Mouse (Mus musculus) spleen, adult 2 months (tissue): ENCODE measurements around the gene Olfr749. TPM values are rescaled to one million over a fixed set of nuclear protein-coding genes. Genes with fewer than 3 reads are reported as not detected.
"Not testable (repeated sequence)": the region's sequence is repeated elsewhere in the genome, so short reads cannot be mapped to it uniquely, and the experiment has no call there.

ENCODE experiments used
- DNase-seq, 2 experiments: peaks; one replicate each; pipeline versions ENCODE4 v3.0.0 to v3.0.0-alpha.2; 2012 to 2021; ENCODE audit warnings: low spot score in 2 of 2, low read depth in 1 of 2
- H3K27ac ChIP-seq: fragments of 200-500 bp; 2 replicates; pipeline ENCODE4 v1.5.1; 2012; ENCODE audit warnings: low read length, inconsistent platforms; ENCODE audit not compliant: insufficient read depth
- H3K27me3 ChIP-seq: fragments of 200-500 bp; 2 replicates; pipeline ENCODE4 v1.6.1; 2012; ENCODE audit warnings: mild to moderate bottlenecking, moderate library complexity, low read length, inconsistent platforms; ENCODE audit not compliant: control insufficient read depth, insufficient read depth
- H3K36me3 ChIP-seq: fragments of 200-500 bp; 2 replicates; pipeline ENCODE4 v1.6.1; 2012; ENCODE audit warnings: mild to moderate bottlenecking, low read length, inconsistent platforms; ENCODE audit not compliant: control insufficient read depth, insufficient read depth
- H3K4me1 ChIP-seq: fragments of 200-500 bp; 2 replicates; pipeline ENCODE4 v1.6.1; 2011; ENCODE audit warnings: inconsistent platforms; ENCODE audit not compliant: control insufficient read depth, insufficient read depth, insufficient read length
- H3K4me3 ChIP-seq: fragments of 200-500 bp; 2 replicates; pipeline ENCODE4 v1.5.1; 2011; ENCODE audit warnings: mild to moderate bottlenecking, inconsistent platforms; ENCODE audit not compliant: insufficient read depth, insufficient read length; ENCODE audit errors: extremely low read depth
- CTCF ChIP-seq: fragments of 200-500 bp; IDR thresholded peaks from 2 replicates; pipeline ENCODE4 v1.5.1; 2011; ENCODE audit warnings: mild to moderate bottlenecking, inconsistent platforms; ENCODE audit not compliant: insufficient read depth, insufficient read length, insufficient replicate concordance; ENCODE audit errors: extremely low read depth
- POLR2A ChIP-seq: fragments of 200-500 bp; IDR thresholded peaks from 2 replicates; pipeline ENCODE4 v1.6.1; 2011; ENCODE audit warnings: low read depth, low read length, inconsistent platforms
- WGBS: fragments of 180-500 bp; shearing (Covaris S2); methylation state at CpG from one replicate; pipeline ENCODE4 v1.1.7; 2018; 5-methylcytosine and 5-hydroxymethylcytosine counted together
- polyA plus RNA-seq: library from polyadenylated mRNA; depleted of rRNA; stranded (reverse); fragments of >200 nt; gene quantifications from 2 replicates; pipeline ENCODE4 v1.2.3, GENCODE M21; 2012; rRNA removed

Olfr749 gene
- polyA plus RNA-seq, 1 experiment: not detected

DNA sequence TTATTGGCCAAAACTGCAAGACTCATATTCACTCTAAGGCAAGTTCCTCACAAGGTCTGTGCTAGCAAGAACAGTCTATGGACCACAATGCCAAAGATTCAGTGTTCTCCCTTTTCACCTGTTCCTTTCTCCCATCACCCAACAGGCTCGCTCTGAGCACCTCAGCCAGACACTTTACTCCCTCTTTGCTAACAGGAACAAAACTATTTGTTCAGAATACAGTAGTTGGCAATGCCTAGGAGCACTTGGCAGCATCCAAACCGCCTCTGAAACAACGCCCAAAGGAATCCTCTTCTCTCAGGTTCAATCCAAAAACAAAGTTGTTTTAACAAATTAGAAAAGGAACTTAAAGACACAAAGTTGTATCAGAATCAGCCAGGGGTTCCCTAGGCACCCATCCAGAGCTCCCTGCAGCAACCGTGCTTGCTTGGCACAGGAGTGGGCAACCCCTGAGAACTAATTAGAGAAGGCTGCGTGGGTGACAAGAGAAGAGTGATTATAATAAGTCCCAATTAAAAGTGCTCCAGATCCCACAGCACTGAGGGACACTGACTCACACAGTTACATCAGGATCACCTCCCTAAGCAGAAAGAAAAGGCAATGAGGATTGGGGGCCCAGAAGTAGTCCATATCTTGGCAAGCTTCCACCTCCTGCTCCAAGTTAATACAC, 13.7 kb upstream of the Olfr749 start:
- Histone ChIP-seq H3K27ac (no peak overlapping the region), H3K4me3 (no peak overlapping the region), H3K36me3 (no peaks in the 10 kb centered on the region), H3K4me1 (no peaks in the 10 kb centered on the region), H3K27me3 (no peaks in the 10 kb centered on the region)
- no peak for DNase-seq
- no peak for TF ChIP-seq POLR2A
- no peak for TF ChIP-seq CTCF
- 84% methylated on average over 5 of the region's 5 CpGs for WGBS

DNA sequence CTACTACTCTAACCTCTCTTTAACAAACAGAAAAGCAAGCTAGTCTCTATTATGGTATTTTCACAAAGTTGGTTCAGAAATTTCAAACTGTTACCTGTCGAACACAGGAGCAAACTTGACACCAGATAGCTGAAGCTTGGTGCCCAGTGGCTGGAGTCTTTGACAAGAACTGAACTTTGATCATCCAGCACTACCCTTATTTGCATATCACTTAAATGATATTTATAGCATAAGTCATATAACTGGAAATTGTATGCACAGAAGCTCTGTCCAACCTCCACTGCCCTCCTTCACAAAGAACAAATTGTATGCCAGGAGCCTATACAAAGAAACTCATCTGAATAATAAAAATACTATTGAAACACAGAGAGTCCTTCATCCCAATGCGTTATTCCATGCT, 3.3 kb downstream of the Olfr749 start:
- 90% methylated on average over 2 of the region's 2 CpGs for WGBS
- TF ChIP-seq CTCF (no peak), POLR2A (no peak)
- no peaks in the 10 kb centered on the region for H3K36me3 ChIP-seq
- no peak overlapping the region for H3K4me3 ChIP-seq
- H3K27me3 ChIP-seq: no peaks in the 10 kb centered on the region
- H3K4me1 ChIP-seq: no peaks in the 10 kb centered on the region
- no peak for DNase-seq
- H3K27ac ChIP-seq: no peak overlapping the region

DNA sequence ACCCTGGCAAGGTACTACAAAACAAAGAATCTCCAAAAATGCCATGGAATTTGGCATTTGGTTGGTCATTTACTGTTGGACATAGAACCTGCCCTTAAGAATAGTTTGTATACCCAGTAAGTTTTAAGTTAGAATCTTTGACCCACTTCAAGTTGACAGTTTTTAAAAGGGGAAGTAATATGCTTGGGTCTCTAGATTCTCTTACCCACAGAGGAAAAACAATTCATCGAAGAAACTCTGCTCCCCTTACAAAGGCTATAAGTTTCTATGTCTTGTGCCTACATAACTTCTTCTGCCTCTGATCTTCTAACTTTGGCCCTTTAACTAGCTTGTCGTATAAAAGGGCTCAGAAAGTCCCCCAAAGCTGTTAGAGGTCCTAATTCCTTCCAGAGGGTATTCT, 4.6 kb downstream of the Olfr749 start:
- 12% methylated on average over 2 of the region's 2 CpGs for WGBS

DNA sequence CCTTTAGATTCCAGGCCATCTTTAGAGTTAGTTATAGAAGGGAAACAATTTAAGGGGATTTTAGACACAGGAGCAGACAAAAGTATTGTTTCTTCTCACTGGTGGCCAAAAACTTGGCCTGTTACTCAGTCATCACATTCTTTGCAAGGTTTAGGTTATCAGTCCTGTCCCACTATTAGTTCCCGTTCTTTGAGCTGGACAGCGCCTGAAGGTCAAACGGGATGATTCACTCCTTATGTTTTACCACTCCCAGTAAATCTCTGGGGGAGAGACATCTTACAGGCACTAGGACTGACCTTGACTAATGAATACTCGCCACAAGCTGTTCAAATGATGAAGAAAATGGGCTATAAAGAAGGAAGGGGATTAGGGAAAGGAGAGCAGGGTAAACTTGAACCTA, 22.5 kb downstream of the Olfr749 start:
- DNase-seq, H3K4me1 ChIP-seq: not testable (repeated sequence)
- 93% methylated on average over 3 of the region's 4 CpGs for WGBS

More for the DNA sequence above, 4.6 kb downstream of the Olfr749 start:
- Histone ChIP-seq H3K36me3 (no peaks in the 10 kb centered on the region), H3K27ac (no peak overlapping the region), H3K4me1 (no peaks in the 10 kb centered on the region), H3K27me3 (no peaks in the 10 kb centered on the region), H3K4me3 (no peak overlapping the region)
- TF ChIP-seq CTCF: no peak
- TF ChIP-seq POLR2A: no peak
- no peak for DNase-seq

DNA sequence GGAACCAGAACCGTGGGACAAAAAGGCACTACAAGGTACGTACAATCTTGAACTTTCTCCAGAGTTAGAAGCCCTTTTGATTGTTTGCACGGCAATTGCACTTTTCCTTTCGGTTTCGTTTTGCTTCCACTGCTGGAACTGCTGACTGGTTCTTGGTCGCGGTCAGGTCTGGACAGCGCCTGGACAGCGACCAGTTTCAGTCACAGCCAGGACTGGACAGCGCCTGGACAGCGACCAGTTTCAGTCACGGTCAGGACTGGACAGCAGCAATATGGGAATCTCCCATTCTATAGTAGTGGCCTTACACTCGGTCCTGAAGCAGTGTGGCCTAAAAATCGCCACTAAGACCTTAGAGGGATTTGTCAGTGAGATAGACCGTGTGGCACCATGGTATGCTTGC, 25.0 kb downstream of the Olfr749 start:
- H3K27me3 ChIP-seq, H3K4me3 ChIP-seq, H3K36me3 ChIP-seq: not testable (repeated sequence)

More for the DNA sequence above, 22.5 kb downstream of the Olfr749 start:
- not testable (repeated sequence) for H3K36me3 ChIP-seq, H3K27me3 ChIP-seq, H3K4me3 ChIP-seq, H3K27ac ChIP-seq

DNA sequence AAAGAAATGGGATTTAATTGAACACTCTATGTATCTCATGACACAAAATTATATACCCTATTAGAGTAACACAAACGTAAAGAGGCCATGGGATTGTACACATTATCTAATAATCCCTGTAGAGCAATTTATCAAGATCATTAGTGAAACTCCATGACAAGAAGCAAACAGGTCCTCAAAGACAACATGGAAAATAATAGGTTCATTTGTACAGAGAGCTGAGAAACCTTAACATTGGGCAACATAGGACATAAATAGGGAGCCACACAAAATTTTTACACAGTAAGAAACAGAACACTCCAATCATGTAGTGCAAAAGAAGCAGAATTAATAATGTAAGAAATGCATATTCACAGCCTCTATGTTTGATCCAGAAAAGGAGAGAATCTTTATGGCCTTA, 37.8 kb downstream of the Olfr749 start, which contains the start of gene Olfr748:
TSS of gene Olfr748 (plus strand) at position 301 of the 400 bp plus-strand sequence.
- Histone ChIP-seq H3K27me3 (no peaks in the 10 kb centered on the region), H3K27ac (no peak within 1 kb of the TSS), H3K36me3 (no peaks in the 10 kb centered on the region), H3K4me3 (no peak within 1 kb of the TSS), H3K4me1 (no peaks in the 10 kb centered on the region)
- no peak for TF ChIP-seq POLR2A
- TF ChIP-seq CTCF: no peak
- DNase-seq: no peak
- 77% methylated on average over 1 of the region's 1 CpGs for WGBS

More for the DNA sequence above, 25.0 kb downstream of the Olfr749 start:
- 87% methylated on average over 15 of the region's 15 CpGs for WGBS
- H3K27ac ChIP-seq, H3K4me1 ChIP-seq, DNase-seq: not testable (repeated sequence)

DNA sequence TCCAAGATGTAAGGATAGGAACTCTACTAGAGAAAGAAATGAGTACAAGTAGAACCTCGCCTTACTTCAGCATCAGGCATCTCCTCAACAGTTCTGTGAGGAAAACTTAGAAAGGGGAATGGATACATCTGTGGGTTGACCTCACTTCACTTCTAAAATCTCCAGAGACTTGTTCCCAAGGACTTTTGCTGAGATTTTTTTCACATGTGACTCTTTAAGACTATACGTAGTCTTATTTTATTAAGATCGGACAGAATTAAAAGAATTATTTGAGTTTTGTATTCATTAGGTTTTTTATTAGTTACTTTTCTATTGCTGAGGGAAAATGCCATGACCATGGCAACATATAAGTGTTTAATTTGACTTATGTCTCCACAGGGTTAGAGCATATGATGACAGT, 51.8 kb downstream of the Olfr749 start, which contains the start of gene Olfr747:
TSS of gene Olfr747 (minus strand) at position 101 of the 400 bp plus-strand sequence.
- no peaks in the 10 kb centered on the region for H3K36me3 ChIP-seq
- H3K27me3 ChIP-seq: no peaks in the 10 kb centered on the region
- H3K4me1 ChIP-seq: no peaks in the 10 kb centered on the region
- no peak within 1 kb of the TSS for H3K27ac ChIP-seq
- 91% methylated on average over 3 of the region's 3 CpGs for WGBS
- no peak within 1 kb of the TSS for H3K4me3 ChIP-seq
- TF ChIP-seq POLR2A (no peak), CTCF (no peak)
- DNase-seq: no peak

Other genes with a start within 250 kb of the Olfr749 start
- gene Olfr742, start 241.5 kb downstream of the Olfr749 start, polyA plus RNA-seq: not detected in 2 replicates
- not detected in 2 replicates for gene Olfr743, start 223.3 kb downstream of the Olfr749 start, polyA plus RNA-seq
- not detected in 2 replicates for gene Olfr744, start 130.2 kb downstream of the Olfr749 start, polyA plus RNA-seq
- gene Olfr745, start 105.7 kb downstream of the Olfr749 start, polyA plus RNA-seq: not detected in 2 replicates
- gene Olfr746, start 98.0 kb downstream of the Olfr749 start, polyA plus RNA-seq: not detected in 2 replicates
- gene Olfr747, start 51.9 kb downstream of the Olfr749 start, polyA plus RNA-seq: not detected in 2 replicates
- gene Olfr748, start 37.7 kb downstream of the Olfr749 start, polyA plus RNA-seq: not detected in 2 replicates
- gene Ttc5, start 40.4 kb upstream of the Olfr749 start, polyA plus RNA-seq: 24.3 and 28.1 TPM in 2 replicates
- not detected in 2 replicates for gene Ccnb1ip1, start 62.6 kb upstream of the Olfr749 start, polyA plus RNA-seq
- 15.6 and 17.5 TPM in 2 replicates for gene Parp2, start 62.7 kb upstream of the Olfr749 start, polyA plus RNA-seq
- 37.8 and 38.4 TPM in 2 replicates for gene Tep1, start 125.5 kb upstream of the Olfr749 start, polyA plus RNA-seq
- 0.09 and 0.18 TPM in 2 replicates for gene Klhl33, start 152.4 kb upstream of the Olfr749 start, polyA plus RNA-seq
- gene Osgep, start 179.8 kb upstream of the Olfr749 start, polyA plus RNA-seq: 74.2 and 145 TPM in 2 replicates
- gene Apex1, start 179.9 kb upstream of the Olfr749 start, polyA plus RNA-seq: 22.7 and 26.8 TPM in 2 replicates
- 87.3 and 131 TPM in 2 replicates for gene Pip4p1, start 185.8 kb upstream of the Olfr749 start, polyA plus RNA-seq
- gene Pnp, start 186.0 kb upstream of the Olfr749 start, polyA plus RNA-seq: 21.4 and 27.0 TPM in 2 replicates
- gene Gm49342, start 199.4 kb upstream of the Olfr749 start, polyA plus RNA-seq: 26.2 and 28.4 TPM in 2 replicates
- gene Pnp2, start 210.9 kb upstream of the Olfr749 start, polyA plus RNA-seq: 2.7 and 3.1 TPM in 2 replicates